Mouse (Mus musculus) erythroblast, embryonic 14.5 days (primary cell): ENCODE data around the gene Eef1e1.

Source experiments
- GATA1 ChIP-seq: IDR thresholded peaks from 2 replicates; pipeline ENCODE4 v1.6.1; 2012; ENCODE audit warnings: low read length, inconsistent platforms, mixed read lengths
- TAL1 ChIP-seq: IDR thresholded peaks from 3 replicates; pipeline ENCODE4 v1.6.1; 2012; ENCODE audit warnings: low read length, inconsistent platforms, mixed read lengths

GRCm38 (mm10) chr13:38623296-38623695 is 35.6 kb downstream of the Eef1e1 start:
- no peak for TF ChIP-seq TAL1
- TF ChIP-seq GATA1: no peak
